Mouse (Mus musculus): ENCODE measurements around the gene Nuak2. TPM values are rescaled to one million over a fixed set of nuclear protein-coding genes. Genes with fewer than 3 reads are reported as not detected.
"Not testable (repeated sequence)": the region's sequence is repeated elsewhere in the genome, so short reads cannot be mapped to it uniquely, and the experiment has no call there.

Nuak2 gene
- 1 to 10 TPM in 1 of 2 experiments, under 1 TPM in 1; 0.62 to 1.6 TPM for total RNA-seq (2021)

DNA sequence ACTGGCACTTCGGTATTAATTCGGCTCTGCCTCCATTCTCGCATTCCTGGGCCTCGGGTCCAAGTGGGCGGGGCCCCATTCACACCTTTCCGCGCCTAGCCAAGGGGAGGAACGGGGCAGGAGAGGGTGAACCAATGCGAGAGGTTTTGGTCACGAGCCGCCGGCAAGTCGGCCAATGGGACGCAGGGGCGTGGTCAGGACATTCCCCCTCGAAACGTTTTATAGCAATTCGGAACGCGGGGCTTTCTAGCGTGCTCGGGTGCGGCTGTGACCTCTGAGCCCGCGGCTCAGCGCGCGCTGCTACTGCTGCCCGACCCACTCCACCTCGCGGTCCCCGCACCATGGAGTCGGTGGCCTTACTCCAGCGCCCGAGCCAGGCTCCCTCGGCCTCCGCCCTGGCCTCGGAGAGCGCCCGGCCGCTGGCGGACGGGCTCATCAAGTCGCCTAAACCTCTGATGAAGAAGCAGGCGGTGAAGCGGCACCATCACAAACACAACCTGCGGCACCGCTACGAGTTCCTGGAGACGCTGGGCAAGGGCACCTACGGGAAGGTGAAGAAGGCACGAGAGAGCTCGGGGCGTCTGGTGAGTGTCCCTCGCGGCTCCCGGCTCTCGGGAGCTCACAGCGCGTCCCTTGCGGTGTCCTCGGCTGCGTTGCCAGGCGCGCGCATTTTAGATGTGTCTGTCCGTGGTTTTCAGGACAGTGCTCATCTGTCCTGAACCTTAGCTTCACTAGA lies at the start of gene Nuak2:
Gene Nuak2 (plus strand): TSS at position 238 of the 736 bp plus-strand sequence.
- intact Hi-C loops (cut with DNase I): no loop called here
- DNase-seq (ENCODE audit: low spot score in 2 of 2): peak; percentile 74 to 77

DNA sequence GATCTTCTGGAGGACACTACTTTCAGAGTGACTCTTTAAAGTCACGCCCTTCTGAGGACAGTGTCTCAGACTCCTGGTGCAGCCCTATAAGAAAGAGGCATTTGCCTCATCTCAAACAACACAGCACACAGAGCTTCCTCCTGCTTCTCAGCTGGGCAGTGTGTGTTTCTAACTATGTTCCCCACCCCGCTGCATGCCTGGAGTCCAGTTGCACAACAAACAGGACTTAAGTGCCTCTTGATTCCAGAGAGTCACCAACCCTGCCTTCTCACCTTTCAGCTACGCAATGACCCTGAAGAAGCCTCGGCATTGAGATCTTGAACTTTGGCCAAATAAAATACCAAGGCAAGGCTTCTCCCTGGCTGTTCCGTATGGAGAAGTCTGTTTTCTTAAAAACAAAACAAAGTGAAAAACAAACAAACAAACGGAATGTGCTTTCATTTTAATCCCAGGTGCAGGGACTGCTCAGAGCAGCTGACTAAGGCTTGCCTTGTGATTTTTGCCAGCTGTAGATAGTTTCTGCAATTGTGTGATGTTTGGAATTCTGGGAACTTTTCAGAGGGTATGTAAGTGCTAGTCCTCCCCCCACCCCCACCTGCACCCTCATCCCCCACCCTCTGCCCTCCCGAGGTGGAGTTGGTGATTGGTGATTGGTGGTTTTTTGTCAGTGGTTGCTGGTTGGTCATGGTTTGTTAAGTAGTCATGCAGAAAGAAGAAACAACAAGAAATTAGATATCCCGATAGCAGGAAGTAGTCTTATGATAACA lies 49.0 kb upstream of the Nuak2 start:
- intact Hi-C loops (cut with DNase I): no loop called here
- no peak for DNase-seq (ENCODE audit: low spot score in 2 of 2)

DNA sequence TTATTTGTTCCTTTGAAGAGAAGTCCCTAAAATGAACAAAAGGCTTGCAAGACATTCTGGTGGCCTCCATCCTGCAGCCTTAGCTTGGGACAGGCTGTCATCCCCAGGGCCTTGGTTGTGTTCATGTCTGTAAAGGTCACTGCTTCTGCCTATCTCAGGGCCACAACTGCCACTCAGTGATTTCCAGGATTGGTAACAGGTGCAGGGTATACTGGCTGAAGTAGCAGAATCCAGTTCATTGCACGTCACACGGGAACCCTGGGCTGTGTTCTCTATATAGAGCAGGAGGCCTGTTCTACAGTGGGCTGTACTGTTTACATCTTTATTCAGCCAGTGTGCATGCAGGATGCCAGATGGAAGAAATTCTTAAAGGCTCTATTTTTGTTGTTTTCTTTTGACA lies 48.0 kb upstream of the Nuak2 start:
- intact Hi-C loops (cut with DNase I): no loop called here
- no peak for DNase-seq (ENCODE audit: low spot score in 2 of 2)

DNA sequence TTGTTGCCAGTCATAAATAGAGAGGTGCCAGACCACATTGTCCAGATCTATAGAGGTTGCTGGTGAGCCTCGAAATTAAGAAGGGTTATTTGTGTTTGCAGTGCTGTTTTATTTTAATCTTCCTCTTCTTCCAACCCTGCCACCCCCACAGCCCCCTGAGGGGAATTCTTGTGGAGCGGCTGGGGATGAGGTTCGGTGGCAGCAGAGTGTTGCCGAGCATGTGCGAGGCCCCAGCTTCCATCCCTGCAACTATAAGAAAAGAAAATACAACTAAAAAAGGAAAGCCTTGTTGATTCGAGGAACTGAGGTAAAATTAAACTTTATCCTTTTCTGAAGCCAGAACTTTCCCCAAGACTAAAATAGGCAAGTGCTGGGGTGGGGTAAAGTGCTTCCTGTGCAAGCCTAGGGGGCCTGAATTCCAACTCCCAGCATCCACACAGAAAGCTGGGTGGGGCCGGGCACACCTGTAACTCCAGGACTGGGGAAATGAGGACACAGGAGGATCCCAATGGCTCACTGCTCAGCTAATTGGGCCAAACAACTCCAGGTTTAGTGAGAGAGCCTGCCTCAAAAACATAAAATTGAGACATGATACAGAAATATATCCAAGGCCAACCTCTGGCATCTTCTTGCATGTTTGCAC lies 47.4 kb upstream of the Nuak2 start:
- intact Hi-C loops (cut with DNase I): no loop called here
- DNase-seq (ENCODE audit: low spot score in 2 of 2): peak; percentile 35 to 40

DNA sequence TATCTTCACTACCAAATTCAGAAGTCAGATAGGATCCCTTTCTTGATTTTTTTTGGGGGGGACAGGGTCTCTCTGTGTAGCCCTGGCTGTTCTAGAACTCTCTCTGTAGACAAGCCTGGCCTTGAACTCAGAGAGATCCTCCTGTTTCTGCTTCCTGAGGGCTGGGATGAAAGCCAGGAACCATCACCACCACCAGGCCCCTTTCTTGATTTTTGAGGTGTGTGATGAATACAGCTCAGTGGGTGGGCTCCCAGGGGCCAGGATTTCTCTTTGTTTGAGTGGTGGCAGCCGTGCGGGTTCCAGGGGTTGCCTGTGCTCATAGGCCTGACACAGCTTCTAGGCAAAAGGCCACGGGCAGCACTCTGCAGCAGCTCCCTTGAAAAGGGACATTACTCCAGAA lies 44.7 kb upstream of the Nuak2 start:
- intact Hi-C loops (cut with DNase I): no loop called here

DNA sequence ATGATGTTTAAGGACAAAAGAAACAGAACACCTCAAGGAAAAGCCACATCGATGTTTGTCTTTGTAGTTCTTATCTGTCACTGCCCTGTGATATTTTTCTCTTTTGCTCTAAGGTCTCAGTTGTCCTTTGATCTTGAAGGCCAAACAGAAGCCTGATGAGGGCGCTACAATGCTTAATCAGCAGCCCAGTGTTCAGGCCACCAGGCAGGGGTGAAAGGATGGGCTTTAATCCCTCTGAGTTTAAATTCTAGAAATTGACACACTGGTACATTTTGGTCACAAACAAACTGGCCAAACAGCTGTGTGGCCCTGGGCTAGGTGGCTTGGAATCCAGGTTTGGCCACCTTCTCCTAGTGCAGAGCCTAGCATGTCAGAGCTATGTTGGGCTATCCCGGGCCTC lies 39.2 kb upstream of the Nuak2 start:
- intact Hi-C loops (cut with DNase I): no loop called here

More for the DNA sequence above, 44.7 kb upstream of the Nuak2 start:
- no peak for DNase-seq (ENCODE audit: low spot score in 2 of 2)

DNA sequence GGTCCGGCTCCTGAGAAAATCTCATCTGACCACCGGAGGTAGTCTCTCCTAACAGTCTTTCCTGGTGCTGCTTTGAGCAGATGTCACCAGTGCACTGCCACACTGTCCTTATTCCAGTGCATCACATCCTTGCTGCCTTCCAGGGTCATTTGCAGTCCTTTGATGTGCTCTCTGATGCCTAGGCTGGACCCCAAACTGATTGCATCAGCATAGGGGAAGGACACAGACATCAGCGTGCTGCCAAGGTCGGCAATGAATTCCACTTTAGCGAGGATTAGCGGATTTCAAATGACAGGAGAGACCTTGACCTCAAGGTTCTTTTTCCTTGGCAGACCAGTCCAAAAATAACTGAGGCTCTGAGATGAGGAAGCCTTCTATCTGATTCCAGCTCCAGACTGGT lies 38.8 kb upstream of the Nuak2 start:
- intact Hi-C loops (cut with DNase I): no loop called here
- no peak for DNase-seq (ENCODE audit: low spot score in 2 of 2)

More for the DNA sequence above, 39.2 kb upstream of the Nuak2 start:
- no peak for DNase-seq (ENCODE audit: low spot score in 2 of 2)

DNA sequence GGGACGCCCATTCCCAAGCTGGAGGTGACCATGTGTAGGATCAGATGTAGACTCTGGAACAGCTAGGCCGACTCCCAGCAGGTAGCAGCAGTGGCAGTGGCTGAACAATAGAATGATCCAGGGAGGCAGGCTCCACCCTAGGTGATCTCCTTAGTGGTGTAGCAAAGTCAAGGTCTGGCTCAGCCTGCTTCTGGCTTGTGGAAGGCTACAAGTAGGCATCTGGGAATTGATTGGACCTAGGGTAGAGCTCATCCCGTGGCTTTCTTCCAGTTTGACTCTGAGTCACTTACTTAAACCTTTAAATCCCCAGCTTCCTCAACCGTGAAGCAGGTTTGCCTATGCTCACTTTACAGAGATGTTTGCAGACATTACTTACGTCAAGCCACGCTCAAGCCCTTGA lies 35.3 kb upstream of the Nuak2 start:
- DNase-seq (ENCODE audit: low spot score in 2 of 2); intact Hi-C loops (cut with DNase I): not testable (repeated sequence)

DNA sequence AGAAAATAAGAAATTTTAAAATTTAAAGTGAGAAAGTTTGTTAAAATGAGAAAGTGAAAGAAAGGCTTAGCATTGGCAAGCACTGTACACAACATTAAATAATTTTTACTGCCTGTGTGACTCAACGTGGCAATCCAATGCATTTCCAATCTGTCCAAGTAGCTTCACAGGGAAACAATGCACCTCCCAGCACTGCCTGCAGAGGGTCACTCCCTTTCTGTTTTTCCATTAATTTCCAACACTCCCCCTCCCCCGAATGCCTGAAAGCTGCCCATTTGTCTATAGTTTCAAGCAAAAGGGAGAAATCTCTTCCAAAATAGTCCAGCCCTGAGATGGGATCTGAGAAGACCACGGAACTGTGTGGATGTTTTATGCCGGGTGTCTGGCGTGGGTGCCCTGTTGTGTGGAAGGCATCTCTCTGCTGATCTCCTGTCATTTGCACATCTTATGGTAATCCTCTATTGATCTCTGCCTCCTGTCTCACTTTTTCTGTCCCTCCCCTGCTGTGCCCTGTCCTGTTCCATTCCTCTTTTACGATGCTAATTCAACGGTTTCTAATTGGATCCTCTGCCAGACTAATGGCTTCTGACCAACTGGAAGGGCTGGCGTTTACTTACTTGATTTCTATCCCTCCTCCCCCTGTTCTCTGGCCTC lies 34.3 kb upstream of the Nuak2 start:
- intact Hi-C loops (cut with DNase I): no loop called here

DNA sequence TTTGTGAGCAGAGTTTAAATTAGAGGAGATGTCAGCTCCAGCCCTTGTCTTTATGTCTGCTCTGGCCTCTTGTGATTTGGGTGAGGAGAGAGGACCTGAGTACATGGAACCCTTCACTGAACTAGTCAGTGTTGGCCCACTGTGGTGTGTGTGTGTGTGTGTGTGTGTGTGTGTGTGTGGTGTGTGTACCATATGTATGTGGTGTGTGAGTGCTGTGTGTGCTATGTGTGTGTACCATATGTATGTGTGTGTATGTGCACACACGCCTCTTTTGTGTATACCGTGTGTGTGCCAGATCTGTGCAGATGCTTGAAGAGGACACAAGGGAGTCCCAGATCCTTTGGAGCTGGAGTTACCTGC lies 33.8 kb upstream of the Nuak2 start:
- intact Hi-C loops (cut with DNase I): no loop called here
- no peak for DNase-seq (ENCODE audit: low spot score in 2 of 2)

More for the DNA sequence above, 34.3 kb upstream of the Nuak2 start:
- DNase-seq (ENCODE audit: low spot score in 2 of 2): no peak

DNA sequence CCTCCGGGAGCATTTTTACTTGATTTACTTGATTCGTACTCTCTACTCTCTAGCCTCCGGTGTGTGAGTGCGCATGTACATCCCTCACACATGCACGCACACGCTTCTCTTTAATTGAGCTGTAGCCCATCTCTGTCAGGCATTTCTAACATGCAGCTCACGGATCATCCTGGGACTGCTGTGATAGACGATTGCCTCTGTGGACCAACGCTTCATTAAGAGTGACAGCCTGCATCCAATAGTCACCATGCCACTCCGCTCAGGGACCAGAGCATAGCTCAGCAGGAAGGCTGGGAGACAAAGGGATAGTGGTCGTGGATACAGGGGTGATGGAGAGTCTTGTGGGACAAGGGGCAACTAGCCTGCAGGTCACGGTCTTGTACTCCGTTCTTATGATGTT lies 32.9 kb upstream of the Nuak2 start:
- intact Hi-C loops (cut with DNase I): no loop called here
- DNase-seq (ENCODE audit: low spot score in 2 of 2): no peak

DNA sequence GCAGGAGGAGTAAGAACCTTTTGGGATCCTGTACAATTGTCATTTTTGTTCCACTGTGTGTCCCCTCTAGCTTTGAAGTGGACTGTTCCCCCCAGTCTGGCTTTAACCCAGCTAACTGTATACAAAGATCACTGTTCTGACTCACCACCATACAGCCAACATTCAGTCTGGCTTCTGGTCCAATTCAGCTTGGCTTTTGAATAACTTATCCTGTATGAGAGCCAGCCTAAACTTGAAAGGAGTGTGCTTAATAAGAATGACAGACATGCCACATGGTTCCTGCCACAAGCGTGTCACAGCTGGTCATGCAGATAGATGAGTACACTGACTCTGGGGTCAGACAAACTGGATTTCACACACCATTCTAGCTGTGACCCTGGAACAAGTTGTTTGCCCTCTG lies 29.2 kb upstream of the Nuak2 start:
- no peak for DNase-seq (ENCODE audit: low spot score in 2 of 2)

DNA sequence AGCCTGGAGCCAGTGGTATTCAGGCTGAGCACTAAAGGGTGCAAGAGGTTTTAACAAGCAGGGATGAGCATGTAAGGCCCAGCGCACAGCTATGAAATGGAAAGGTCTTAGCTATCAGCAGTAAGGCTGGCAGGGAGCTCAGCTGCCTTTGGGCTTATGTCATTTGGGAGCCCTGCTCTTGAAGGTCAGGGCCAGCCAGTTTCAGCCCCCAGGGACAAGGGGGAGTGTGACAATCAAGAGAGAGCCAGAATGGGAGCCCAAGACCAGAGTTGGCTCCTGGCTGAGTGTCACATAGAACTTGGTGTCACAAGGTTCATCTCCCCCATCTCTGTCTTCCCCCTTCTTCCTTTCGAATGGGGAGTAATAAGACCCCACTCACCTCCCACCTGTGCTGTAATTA lies 28.5 kb upstream of the Nuak2 start:
- no peak for DNase-seq (ENCODE audit: low spot score in 2 of 2)
- intact Hi-C loops (cut with DNase I): no loop called here

More for the DNA sequence above, 29.2 kb upstream of the Nuak2 start:
- intact Hi-C loops (cut with DNase I): no loop called here

DNA sequence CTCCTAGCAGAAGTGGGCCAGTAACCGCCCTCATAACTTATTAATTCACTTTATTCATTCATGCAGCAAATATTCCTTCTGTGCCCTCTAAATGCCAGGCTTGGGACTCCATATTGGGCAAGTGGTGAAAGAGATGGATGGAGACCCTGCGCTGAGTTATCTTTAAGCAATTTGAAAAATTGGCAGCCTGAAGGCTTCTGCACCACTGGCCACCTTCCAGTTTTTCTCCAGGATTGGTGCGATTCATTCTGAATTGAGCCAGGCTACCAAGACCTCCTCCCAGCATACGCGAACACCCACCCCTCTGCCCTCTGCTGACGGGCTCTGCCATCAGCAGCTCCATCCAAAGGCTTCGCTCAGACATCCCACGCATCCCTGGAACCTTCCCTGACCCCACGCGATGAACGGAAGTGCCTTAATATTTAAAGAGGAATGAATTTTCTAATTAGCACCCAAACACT lies 27.9 kb upstream of the Nuak2 start:
- DNase-seq (ENCODE audit: low spot score in 2 of 2): no peak
- intact Hi-C loops (cut with DNase I): no loop called here

DNA sequence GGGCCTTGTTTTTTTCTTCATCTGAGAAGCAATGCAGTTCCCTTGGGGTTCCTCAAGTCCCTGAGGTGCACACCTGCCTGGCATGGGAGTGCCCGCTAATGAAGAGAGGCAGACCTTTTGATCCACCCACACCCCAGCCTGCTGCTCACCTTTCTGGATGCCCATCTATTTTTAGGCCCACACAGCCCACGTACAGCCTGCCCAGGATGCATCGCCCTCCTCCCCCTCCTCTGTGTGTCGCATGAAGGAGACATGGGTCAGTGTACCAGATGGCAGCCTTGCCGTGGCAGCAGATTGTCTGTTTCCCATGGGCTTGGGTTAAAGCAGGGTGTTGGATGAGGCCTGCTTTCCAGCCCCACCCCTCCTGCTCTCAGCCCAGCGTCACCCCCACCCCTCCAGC lies 26.0 kb upstream of the Nuak2 start:
- intact Hi-C loops (cut with DNase I): no loop called here
- DNase-seq (ENCODE audit: low spot score in 2 of 2): no peak

DNA sequence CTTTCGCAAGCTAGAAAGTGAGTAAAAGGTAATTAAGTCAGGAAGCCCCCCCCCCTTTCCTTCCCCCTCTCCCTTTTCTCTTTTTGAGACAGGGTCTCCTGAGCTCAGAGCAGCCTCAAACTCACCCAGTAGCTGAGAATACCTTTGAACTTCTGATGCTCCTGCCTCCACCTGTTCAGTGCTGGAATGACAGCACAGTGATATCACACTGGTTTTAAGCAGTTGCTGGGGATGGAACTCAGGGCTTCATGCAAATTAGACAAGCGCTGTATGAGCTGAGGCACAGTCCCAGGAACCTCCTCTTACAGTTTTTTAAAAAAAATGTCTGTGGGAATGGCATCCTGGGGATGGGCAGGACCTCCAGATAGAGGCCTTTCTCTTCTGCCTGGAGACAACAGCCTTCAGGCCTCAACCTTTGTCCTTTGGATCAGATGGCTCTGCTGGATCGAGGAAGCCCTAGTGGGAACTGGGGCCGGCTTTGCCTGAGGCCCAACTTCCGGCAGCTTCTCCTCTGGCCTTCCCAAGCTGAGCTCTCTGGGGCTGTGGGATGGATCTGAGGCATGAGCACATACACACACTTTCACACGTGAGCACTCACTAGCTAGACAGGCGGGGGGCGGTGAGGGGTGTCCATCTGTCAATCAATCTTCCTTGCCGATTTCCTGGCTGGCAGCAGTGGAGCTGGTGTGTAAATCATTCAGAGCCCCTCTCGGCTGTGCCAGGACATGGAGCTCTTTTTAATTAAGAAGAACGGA lies 24.8 kb upstream of the Nuak2 start:
- intact Hi-C loops (cut with DNase I): no loop called here
- no peak for DNase-seq (ENCODE audit: low spot score in 2 of 2)

DNA sequence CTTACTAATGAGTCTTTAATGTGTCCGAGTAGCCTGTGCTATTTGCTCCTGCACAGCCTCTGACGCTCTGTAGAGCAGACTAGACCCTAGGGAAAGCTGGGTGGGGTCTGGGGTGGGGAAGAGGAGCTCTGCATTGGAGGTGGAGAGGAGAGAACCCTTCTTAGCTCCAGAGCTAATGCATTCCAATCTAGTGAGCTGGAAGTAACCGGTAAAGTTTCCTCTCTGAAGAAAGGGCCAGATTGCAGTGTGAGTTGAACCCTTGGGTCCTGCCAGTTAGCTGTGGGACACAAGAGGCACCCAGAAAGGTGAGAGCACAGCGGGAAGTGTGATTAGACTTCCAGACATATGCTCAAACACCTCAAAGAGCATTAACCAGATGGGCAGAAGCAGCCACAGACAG lies 24.2 kb upstream of the Nuak2 start:
- intact Hi-C loops (cut with DNase I): no loop called here
- DNase-seq (ENCODE audit: low spot score in 2 of 2): no peak

DNA sequence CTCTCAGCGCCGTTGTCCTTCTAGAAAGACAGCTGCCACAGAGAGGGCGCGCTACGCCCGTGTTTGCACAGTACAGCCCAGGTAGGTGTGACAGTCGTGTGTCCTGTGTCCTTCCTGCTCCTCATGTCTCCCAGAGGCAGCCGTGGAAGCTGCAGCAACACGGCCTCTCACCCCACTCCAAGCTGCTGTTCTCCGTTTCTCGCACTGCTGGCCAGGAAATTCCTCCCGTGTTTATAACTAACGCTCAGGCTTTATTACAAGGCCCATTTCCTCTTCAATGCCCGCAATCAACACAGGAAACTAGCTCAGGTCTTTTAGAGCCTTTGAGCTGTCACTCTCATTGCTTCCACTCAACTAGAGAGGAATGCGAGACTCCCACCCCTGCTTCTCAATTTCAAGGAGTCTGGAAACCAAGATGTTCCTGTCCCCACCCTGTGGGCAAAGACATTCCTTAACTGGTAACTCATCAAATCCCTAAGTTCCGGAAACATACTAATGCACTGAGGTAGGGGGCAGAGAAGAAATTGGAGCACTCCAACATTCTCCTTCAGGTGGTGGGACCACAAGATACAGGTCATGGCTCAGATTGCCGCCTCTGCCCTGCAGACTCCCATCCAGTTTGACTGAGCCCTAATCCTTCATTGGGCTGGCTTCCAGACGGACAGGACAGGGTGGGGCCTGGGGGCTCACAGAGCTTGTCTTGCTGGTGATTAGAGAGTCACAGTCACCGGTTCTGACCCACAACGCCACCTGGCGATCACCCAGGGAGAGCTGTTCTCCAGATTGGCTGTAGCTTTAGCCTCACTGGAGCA lies 23.4 kb upstream of the Nuak2 start:
- intact Hi-C loops (cut with DNase I): no loop called here
- no peak for DNase-seq (ENCODE audit: low spot score in 2 of 2)

DNA sequence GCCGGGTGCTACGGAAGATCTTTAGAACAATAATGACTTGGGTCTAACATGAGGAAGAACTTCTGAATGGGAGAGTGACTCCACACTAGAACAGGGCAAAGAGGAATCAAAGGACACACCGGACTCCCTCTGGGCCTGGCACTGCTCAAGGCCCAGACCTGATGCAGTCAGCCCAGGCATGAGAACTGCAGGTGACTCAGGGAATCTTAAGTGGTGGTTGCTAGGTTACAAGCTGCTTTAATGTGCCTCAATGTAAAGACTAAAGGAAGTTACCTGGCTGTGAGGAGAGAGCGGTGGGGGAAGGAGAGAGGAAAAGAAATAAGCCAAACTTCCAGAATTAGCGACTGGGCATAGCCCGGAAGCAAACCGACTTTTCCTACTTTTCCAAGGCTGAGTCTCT lies 20.4 kb upstream of the Nuak2 start:
- intact Hi-C loops (cut with DNase I): no loop called here

More for the DNA sequence above, 20.4 kb upstream of the Nuak2 start:
- DNase-seq (ENCODE audit: low spot score in 2 of 2): no peak
